Mouse (Mus musculus) heart, adult 10 weeks (tissue): ENCODE measurements around the gene Crocc2. TPM values are rescaled to one million over a fixed set of nuclear protein-coding genes. Genes with fewer than 3 reads are reported as not detected.

Experiments
- polyA plus RNA-seq: library from polyadenylated mRNA; stranded (reverse); fragments of 350-450 nt; fragmentation: Illumina TruSeq; extraction: RNeasy Lipid Tissue Mini Kit (QIAGEN cat#74804); gene quantifications from one replicate; pipeline ENCODE4 v1.2.3, GENCODE M21; 2014; ENCODE audit warnings: low read depth, low replicate concordance

The Crocc2 gene
- polyA plus RNA-seq: 0.05 TPM

GRCm38 (mm10) chr1:93168295-93168775 is at the start of gene Crocc2:
Gene Crocc2 (plus strand): TSS chr1:93168725.

DNA sequence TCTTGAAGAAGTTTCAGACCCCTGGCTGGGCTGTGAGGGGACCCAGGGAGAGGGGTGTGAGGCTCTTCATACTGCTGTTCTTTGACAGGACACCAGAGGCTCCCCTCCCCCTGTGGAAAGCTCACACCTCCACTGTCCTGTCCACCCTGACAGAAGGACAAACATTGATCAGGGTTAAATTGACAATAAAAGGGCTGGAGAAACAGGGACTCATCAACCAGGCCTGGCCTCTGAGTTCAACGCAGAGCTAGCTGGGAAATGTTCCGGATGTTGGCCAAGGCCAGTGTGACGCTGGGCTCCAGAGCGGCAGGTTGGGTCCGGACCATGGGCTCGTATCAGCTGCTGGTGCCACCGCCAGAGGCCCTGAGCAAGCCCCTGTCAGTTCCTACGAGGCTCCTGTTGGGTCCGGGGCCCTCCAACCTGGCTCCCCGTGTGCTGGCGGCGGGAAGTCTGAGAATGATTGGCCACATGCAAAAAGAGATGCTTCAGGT is 33.4 kb upstream of the Crocc2 start, which contains the start of gene Agxt:
Gene Agxt, plus strand, starts transcription at position 205 of the 491 bp plus-strand sequence.

GRCm38 (mm10) chr1:93160501-93161133 is 7.9 kb upstream of the Crocc2 start, which contains the start of gene 2310007B03Rik:
Gene 2310007B03Rik (minus strand): TSS chr1:93160948.

GRCm38 (mm10) chr1:93235576-93236544 is 67.3 kb downstream of the Crocc2 start, which contains the start of gene Sned1:
Gene Sned1 (plus strand): TSS chr1:93235841.

Other genes starting within 250 kb of the Crocc2 start
- 6.3 TPM for gene Capn10, start 234.3 kb upstream of the Crocc2 start, polyA plus RNA-seq
- gene Gpr35, start 217.9 kb upstream of the Crocc2 start, polyA plus RNA-seq: 0.52 TPM
- not detected for gene Aqp12, start 162.4 kb upstream of the Crocc2 start, polyA plus RNA-seq
- 2.0 TPM for gene Kif1a, start 66.8 kb upstream of the Crocc2 start, polyA plus RNA-seq
- not detected for gene Agxt, start 33.5 kb upstream of the Crocc2 start, polyA plus RNA-seq
- gene 2310007B03Rik, start 7.8 kb upstream of the Crocc2 start, polyA plus RNA-seq: not detected
- 19.0 TPM for gene Sned1, start 67.1 kb downstream of the Crocc2 start, polyA plus RNA-seq
- 21.4 TPM for gene Mterf4, start 137.2 kb downstream of the Crocc2 start, polyA plus RNA-seq
- 29.4 TPM for gene Ppp1r7, start 174.1 kb downstream of the Crocc2 start, polyA plus RNA-seq
- 0.26 TPM for gene Pask, start 174.8 kb downstream of the Crocc2 start, polyA plus RNA-seq
- gene Ano7, start 205.2 kb downstream of the Crocc2 start, polyA plus RNA-seq: not detected